Comparison of ENCODE assay signal across 25 mouse cellular contexts in the genomic region with DNA sequence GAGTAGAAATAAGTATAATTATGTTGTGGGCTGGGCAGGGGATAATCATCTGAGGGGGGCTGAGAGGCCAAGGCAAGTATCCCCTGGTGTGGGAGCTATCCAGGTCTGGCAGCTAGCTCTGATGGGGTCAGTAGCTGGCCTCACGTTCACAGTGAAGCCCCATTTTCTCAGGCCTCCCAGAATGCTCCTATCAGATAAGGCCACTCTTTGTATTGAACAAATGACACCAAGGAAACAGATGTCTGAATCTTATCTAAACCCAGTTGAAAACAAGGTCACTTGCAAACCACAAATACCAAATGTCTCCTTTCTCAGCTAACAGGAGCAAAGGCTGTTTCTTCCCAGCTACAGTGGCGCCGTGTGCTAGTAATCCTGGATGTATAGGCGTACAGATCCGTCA.
"Had no signal": no experiment of that assay in that cellular context is flagged by ENCODE, and none has a peak within 500 bp of the region (broad histone marks: within the 10 kb centered on the region; RNA-seq: fewer than 3 reads in every experiment).

No protein-coding gene starts in this region.

- H3K4me2 ChIP-seq: heart, embryonic 12.5 days; hindbrain, embryonic 12.5 days; hindbrain, embryonic 14.5 days; kidney, embryonic 15.5 days; limb, embryonic 13.5 days; limb, embryonic 15.5 days; liver, embryonic 12.5 days; liver, embryonic 15.5 days had no signal

- H3K36me3 ChIP-seq: heart, embryonic 10.5 days; heart, embryonic 12.5 days; hindbrain, embryonic 10.5 days; hindbrain, embryonic 12.5 days; kidney, embryonic 15.5 days; limb, embryonic 13.5 days; limb, embryonic 15.5 days; liver, embryonic 12.5 days; liver, embryonic 15.5 days had no signal

- H3K4me3 ChIP-seq: gastrocnemius, adult 2 months; heart, adult 2 months; heart, embryonic 10.5 days; heart, embryonic 12.5 days; hindbrain, embryonic 10.5 days; hindbrain, embryonic 12.5 days; kidney, embryonic 15.5 days; layer of hippocampus, adult 2 months; limb, embryonic 13.5 days; limb, embryonic 15.5 days; liver, embryonic 12.5 days; liver, embryonic 15.5 days had no signal

- H3K4me1 ChIP-seq: heart, embryonic 10.5 days; hindbrain, embryonic 10.5 days; hindbrain, embryonic 12.5 days; kidney, embryonic 15.5 days; limb, embryonic 13.5 days; limb, embryonic 15.5 days; liver, embryonic 15.5 days had no signal

- H3K27ac ChIP-seq: gastrocnemius, adult 2 months; heart, adult 2 months; heart, embryonic 10.5 days; hindbrain, embryonic 10.5 days; hindbrain, embryonic 12.5 days; hindbrain, embryonic 14.5 days; kidney, embryonic 15.5 days; kidney, postnatal 0 days; layer of hippocampus, adult 2 months; limb, embryonic 13.5 days; limb, embryonic 15.5 days; liver, embryonic 12.5 days; liver, embryonic 15.5 days had no signal

- H3K9ac ChIP-seq: heart, embryonic 12.5 days; hindbrain, embryonic 12.5 days; hindbrain, embryonic 14.5 days; kidney, embryonic 15.5 days; limb, embryonic 13.5 days; limb, embryonic 15.5 days; liver, embryonic 12.5 days; liver, embryonic 15.5 days had no signal

- DNase-seq: gastrocnemius, adult 2 months; gastrocnemius, postnatal 10 days; gastrocnemius, postnatal 25 days; heart, adult 2 months; heart, postnatal 4 days; kidney, adult 11 months; kidney, adult 2 months; kidney, adult 9 months; kidney, postnatal 14 days; kidney, postnatal 36 days; left cerebral cortex, postnatal 4 days had no signal

- H3K9me3 ChIP-seq: heart, embryonic 10.5 days; heart, embryonic 12.5 days; hindbrain, embryonic 10.5 days; hindbrain, embryonic 12.5 days; kidney, embryonic 15.5 days; limb, embryonic 13.5 days; limb, embryonic 15.5 days; liver, embryonic 12.5 days; liver, embryonic 15.5 days had no signal

- H3K27me3 ChIP-seq: heart, embryonic 12.5 days; hindbrain, embryonic 12.5 days; kidney, embryonic 15.5 days; limb, embryonic 13.5 days; limb, embryonic 15.5 days; liver, embryonic 12.5 days; liver, embryonic 15.5 days had no signal

- ATAC-seq: hindbrain, embryonic 16.5 days; intestine, embryonic 16.5 days; liver, embryonic 12.5 days had no signal
